Mouse (Mus musculus) regulatory T cell (primary cell): ENCODE measurements around the gene Wdr90.

Experiments used
- in situ Hi-C: fragments of 300-600 bp; cut with MboI, MseI; formaldehyde crosslinking; loops from one replicate; pipeline ENCODE4 v1.15.1; 2025; ENCODE audit warnings: high pct_unique_total_duplicates

The Wdr90 gene

DNA sequence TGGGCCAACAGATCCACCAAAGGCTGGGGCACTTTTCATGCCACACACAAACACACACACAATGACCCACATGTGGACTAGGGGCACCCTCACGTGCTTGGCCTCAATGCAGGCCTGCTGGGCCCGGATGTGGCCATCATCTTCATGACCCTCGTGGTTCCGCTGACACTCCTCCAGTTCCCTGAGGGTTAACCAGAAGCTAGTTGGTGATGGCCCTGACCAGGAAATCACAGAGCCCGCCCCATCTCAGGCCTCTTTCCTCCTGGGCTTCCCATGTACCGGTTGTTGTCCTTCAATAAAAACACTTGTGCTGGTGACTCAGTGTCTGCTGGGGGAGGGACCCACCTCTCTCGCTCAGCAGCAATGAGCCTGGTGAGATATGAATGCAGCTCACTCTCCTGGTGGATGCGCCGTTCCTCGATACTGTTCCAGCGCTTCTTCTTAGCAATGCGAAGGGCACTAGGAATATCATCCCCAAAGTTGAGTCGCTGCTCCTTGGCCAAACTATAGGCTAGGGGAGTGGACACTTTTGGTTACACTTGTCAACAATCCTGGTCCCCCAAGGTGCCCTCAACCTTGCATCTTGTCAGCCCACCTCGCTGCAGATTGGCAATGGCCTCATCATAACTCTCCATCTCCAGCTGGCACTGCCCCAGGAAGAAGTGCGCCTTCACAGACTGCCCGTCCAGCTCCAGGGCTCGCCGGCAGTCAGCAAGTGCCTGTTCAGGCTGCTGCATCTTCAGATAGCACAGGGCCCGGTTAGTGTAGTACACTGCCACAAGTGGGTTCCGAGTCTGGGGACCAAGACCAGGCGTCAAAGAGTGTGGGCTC lies 29.6 kb downstream of the Wdr90 start:
- in situ Hi-C loops: no loop called here

- in situ Hi-C loops: no loop called here
Measured at GRCm38 (mm10) chr17:25830806-25831431, 30.4 kb downstream of the Wdr90 start.

- in situ Hi-C loops: no loop called here
Measured at GRCm38 (mm10) chr17:25830200-25830753, 31.0 kb downstream of the Wdr90 start.

GRCm38 (mm10) chr17:25829558-25830017 lies 31.7 kb downstream of the Wdr90 start:
- in situ Hi-C loops: no loop called here

- in situ Hi-C loops: no loop called here
Measured at GRCm38 (mm10) chr17:25828712-25829557, 32.4 kb downstream of the Wdr90 start, which contains the start of gene Jmjd8. Jmjd8 (plus strand) TSS chr17:25828867.

GRCm38 (mm10) chr17:25828223-25828594 lies 33.1 kb downstream of the Wdr90 start:
- in situ Hi-C loops: no loop called here

DNA sequence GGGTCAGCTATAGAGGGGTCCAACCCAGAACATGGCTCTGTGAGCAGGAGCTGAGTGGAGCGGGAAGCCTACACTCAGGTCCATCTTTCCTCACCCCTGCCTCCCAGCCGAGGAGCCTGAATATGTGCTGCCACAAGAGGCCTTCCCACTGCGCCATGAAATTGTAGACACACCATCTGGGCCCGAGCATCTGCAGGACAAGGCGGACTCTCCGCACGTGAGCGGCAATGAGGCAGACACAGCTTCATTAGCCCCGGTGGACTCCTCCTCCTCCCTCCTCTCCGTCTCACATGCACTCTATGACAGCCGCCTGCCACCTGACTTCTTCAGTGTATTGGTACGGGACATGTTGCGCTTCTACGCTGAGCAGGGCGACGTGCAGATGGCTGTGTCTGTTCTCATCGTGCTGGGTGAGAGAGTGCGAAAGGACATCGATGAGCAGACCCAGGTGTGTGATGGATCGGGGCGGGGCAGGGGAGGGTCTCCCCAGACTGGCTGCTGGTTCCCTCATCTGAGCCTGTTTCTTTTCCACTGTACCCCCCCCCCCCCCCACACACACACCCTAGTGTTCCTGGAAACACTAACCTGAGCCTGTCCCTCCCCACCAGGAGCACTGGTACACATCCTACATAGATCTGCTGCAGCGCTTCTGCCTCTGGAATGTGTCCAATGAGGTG lies 33.6 kb downstream of the Wdr90 start:
- in situ Hi-C loops: no loop called here

- in situ Hi-C loops: no loop called here
Measured at GRCm38 (mm10) chr17:25827011-25827410, 34.3 kb downstream of the Wdr90 start.

DNA sequence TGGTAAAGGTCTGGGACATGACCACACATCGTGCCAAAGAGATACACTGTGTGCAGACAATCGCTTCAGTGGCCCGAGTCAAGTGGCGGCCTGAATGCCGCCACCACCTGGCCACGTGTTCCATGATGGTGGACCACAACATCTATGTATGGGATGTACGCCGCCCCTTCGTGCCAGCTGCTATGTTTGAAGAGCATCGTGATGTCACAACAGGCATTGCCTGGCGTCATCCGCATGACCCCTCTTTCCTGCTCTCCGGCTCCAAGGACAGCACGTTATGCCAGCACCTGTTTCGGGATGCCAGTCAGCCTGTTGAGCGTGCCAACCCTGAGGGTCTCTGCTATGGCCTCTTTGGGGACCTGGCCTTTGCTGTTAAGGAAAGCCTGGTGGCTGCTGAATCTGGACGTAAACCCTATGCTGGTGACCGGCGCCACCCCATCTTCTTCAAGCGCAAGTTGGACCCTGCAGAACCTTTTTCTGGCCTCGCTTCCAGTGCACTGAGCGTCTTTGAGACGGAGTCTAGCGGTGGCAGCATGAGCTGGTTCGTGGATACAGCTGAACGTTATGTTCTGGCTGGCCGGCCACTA lies 35.2 kb downstream of the Wdr90 start:
- in situ Hi-C loops: no loop called here

- in situ Hi-C loops: no loop called here
Measured at GRCm38 (mm10) chr17:25825311-25825710, 36.0 kb downstream of the Wdr90 start.

- in situ Hi-C loops: no loop called here
Measured at GRCm38 (mm10) chr17:25824362-25825142, 36.7 kb downstream of the Wdr90 start.

- in situ Hi-C loops: no loop called here
Measured at GRCm38 (mm10) chr17:25823452-25823851, 37.8 kb downstream of the Wdr90 start, which contains the start of gene Wdr24. Wdr24 (plus strand) TSS chr17:25823627.

- in situ Hi-C loops: no loop called here
Measured at GRCm38 (mm10) chr17:25818851-25819780, 42.2 kb downstream of the Wdr90 start.

GRCm38 (mm10) chr17:25817662-25818061 lies 43.6 kb downstream of the Wdr90 start:
- in situ Hi-C loops: no loop called here

DNA sequence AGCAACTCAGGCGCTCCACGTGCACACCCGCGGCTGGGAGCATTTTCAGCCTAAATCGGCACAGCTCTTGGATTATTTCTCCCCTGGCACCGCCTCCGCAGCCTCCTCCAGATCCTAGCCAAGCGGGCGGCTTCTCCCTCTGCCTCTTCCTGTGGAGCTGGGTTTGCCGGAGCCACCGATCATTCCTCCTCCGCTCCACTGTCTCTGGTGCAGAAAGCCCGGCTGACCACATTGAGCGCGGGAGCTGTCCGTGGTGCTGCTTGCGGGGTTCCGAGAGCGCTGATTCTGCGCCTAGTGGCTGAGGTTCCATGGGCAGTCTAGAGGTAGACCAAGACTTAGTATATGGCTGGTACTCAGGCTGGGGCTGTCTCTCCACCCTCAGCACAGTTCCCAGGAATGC lies 47.8 kb downstream of the Wdr90 start:
- in situ Hi-C loops: no loop called here

DNA sequence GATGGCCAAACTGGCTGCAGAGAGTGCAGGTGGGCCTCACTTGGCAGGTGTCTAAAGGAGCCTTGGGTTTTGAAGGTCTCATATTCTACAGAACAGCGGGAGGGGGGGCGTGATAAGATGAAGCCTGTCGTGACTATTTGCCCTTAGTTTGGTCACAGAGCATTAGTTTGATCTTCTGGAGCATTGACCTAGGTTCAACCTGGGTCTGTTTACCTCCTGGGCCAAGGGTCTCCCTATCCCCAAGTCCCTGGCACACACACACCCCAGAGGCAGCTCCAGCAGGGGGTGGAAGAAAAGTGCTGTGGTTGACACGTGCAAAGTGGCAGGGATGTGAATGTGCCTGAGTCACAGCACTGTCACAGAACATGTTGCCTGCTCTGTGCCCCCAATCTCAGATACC lies 50.4 kb downstream of the Wdr90 start:
- in situ Hi-C loops: no loop called here

- in situ Hi-C loops: loop anchor here (5.0 kb wide), 1 partner anchor 337 kb away; no protein-coding TSS in a partner anchor
Measured at GRCm38 (mm10) chr17:25809606-25810340, 51.5 kb downstream of the Wdr90 start.
